Mouse (Mus musculus): Measurements from ENCODE around the gene Dguok.

The Dguok gene

DNA sequence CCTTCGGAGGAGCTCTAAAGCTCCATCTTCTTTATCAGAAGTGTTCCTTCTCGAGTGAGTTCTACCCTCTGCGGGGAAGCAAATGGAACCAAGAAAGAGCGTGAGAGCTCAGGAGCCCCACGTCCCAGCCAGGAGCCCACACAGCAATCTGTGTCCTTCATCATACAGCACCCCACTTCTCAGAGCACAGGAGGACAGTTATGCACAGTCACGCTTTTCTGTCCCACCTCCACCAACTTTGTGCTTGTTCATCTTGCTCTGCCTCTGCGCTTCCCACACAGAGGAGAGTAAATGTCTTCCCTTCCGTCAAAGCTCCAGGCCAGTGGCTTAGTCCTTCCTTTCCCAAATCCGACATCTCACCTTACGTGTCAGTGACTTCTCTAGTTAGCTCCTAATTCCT, 7.7 kb downstream of the Dguok start:
- no peak for DNase-seq (ENCODE audit: low spot score in 2 of 2)

DNA sequence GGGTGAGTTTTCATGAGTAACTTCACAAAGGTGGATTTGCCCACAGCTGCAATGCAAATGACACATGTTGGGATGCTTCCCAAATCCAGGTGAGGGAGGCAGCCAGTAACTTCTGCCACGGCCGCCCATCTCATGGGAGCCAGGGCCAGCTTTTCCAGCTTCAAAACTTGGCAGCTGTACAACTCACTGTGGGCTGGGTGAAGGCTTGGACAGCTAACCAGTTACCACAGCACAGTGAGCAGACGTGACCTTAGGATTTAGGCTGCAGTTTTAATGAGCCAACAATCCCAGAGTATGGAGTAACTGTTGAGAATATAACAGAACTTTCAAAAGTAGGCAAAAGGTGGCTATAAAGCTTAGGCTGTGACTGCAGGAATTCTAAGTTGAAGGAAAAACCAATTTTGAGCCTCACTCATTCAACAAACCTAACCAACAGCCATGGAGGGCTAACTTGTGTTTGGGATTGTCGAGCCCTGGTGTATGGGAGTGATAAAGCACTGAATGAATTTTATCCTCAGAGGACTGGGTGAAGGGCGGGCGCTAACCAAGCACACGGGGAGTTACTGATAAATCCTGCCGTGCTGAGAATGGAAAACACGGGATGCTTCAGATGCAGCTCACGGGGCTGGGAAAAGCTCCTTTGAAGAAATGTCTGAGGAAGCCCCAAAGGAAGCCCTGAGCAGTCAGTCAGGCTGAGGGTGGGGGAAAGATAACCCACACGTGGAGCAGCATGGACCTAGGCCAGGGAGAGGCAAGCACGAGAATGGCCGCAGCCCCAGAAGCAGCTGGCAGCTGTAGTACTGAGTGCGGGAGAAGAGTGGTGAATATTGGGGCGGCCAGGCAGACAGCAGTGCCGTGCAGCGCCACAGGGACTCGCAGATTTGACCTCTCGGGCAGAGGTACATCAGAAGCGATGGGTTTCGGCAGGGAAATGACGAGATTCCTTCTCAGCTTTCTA, 9.7 kb downstream of the Dguok start:
- DNase-seq (ENCODE audit: low spot score in 2 of 2) = no peak

GRCm38 (mm10) chr6:83496009-83496752, 10.6 kb downstream of the Dguok start:
- no peak for DNase-seq (ENCODE audit: low spot score in 2 of 2)

- DNase-seq (ENCODE audit: low spot score in 2 of 2) = no peak
Measured at GRCm38 (mm10) chr6:83490622-83491021, 16.1 kb downstream of the Dguok start.

DNA sequence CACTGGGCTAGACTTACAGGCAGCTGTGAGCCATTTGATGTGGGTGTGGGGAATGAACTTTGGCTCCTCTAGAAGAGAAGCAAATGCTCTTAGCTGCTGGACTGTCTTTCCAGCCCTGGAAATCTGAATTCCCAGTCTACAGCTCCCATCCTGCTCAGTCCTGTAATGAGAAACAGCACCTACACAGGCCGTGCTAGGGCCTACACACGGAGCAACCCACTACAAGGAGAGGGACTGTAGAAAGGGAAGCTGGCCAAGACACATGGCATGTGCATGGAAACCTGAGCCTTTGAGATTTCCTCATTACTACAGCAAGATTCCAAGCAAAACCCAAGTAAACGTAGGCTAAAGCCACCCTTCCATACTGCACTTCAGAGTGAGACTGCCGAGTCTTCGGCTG, 18.6 kb downstream of the Dguok start:
- no peak for DNase-seq (ENCODE audit: low spot score in 2 of 2)

GRCm38 (mm10) chr6:83487298-83487697, 19.5 kb downstream of the Dguok start:
- no peak for DNase-seq (ENCODE audit: low spot score in 2 of 2)

- DNase-seq (ENCODE audit: low spot score in 2 of 2) = peak in 1 of 2 experiments; percentile 20
Measured at GRCm38 (mm10) chr6:83485854-83486253, 20.9 kb downstream of the Dguok start.

DNA sequence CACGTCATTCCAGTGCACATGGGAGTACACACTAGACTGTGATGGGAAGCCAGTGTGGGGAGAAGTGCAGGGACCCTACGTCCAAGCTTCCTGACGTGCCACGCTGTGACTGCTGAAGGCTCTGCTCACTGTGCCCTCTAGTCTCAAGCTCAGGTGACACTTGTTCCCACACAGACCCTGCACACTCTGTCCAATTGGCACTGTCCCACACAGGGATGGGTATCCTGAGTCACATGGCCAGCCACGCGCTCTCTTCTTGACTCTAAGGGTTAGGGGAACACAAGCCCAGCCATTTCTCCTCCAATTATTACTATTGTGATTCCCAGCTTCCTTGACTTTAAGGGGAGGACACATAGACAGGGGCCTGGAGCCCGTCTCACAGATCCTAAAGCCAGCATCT, 23.0 kb downstream of the Dguok start:
- no peak for DNase-seq (ENCODE audit: low spot score in 2 of 2)

DNA sequence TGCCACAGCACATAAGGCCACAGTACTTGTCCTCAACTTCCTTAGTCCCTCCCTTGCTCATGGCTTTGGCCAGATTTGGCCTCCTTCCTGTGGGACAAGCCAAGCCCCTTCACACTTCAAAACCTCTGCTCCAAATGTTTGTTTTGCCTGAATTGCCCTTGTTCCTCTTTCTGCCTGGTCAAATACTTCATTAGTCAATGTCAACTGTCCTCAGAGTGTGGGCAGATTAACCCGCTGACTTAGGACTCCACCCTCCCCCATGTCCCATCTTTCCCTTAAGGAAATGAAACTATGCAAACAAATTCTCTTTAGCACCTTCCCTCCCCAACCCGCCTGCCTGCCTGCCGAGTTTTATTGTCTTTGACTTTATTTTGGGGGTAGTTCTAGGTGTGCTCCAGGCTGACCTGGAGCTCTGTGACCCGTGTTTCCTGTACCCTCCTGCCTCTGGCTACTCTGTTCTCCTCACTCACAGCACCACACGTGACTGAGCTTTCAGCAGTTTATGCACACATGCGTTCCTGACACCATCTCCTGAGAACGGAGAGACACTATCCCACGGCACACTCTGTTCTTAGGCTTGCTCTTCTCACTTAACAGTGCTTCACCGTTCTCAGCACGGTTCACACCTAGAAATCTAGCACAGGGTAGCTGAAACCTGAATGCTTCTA, 24.2 kb downstream of the Dguok start:
- no peak for DNase-seq (ENCODE audit: low spot score in 2 of 2)

- DNase-seq (ENCODE audit: low spot score in 2 of 2) = no peak
Measured at GRCm38 (mm10) chr6:83480019-83480655, 26.6 kb downstream of the Dguok start.

- DNase-seq (ENCODE audit: low spot score in 2 of 2) = no peak
Measured at GRCm38 (mm10) chr6:83479193-83479592, 27.6 kb downstream of the Dguok start.

- no peak for DNase-seq (ENCODE audit: low spot score in 2 of 2)
Measured at GRCm38 (mm10) chr6:83478628-83479027, 28.1 kb downstream of the Dguok start.

GRCm38 (mm10) chr6:83478217-83478616, 28.6 kb downstream of the Dguok start:
- no peak for DNase-seq (ENCODE audit: low spot score in 2 of 2)

DNA sequence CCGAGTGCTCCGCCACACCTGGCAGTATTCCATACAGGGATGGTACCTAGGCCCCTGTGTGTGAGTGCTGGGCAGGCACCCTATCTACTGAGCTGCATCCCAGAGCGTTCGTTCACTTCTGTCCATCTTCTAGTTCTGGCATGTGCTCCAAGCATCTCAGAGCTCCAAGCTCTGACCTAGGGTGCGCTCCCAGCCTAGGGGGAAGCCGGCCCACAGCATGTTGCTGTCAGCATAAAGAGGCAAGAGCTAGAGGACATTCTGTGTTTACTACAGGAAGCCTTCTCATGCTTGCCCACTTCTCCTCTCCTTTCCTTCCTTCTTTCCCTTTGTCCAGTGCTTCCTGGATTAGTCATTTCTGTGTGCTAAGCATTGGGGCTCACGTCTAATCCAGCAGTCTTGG, 31.3 kb downstream of the Dguok start:
- DNase-seq (ENCODE audit: low spot score in 2 of 2) = no peak

- no peak for DNase-seq (ENCODE audit: low spot score in 2 of 2)
Measured at GRCm38 (mm10) chr6:83473240-83473639, 33.5 kb downstream of the Dguok start.

DNA sequence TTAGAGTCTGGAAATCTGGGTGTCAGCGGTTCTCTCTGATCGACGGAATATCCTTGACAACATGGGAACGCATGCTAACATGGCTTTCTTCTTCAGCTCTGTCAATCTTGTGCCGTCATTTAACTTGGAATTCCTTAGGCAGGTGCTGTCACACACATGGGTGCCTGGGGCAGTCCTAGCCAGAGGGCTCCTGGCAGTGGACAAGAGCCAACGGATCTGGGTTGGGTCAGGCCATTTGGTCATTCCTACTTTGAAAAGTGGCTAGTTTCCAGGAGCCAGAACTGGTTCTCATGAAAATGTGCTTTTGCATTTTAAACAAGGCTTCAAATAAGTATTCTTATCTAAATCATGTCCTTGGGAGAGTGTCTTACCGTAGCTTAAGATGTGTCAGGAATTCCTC, 35.0 kb downstream of the Dguok start:
- no peak for DNase-seq (ENCODE audit: low spot score in 2 of 2)

GRCm38 (mm10) chr6:83464011-83464410, 42.8 kb downstream of the Dguok start:
- no peak for DNase-seq (ENCODE audit: low spot score in 2 of 2)

- DNase-seq (ENCODE audit: low spot score in 2 of 2) = no peak
Measured at GRCm38 (mm10) chr6:83459034-83459644, 47.6 kb downstream of the Dguok start, which contains the start of gene Tet3. Tet3 (minus strand) TSS chr6:83459084.

- DNase-seq (ENCODE audit: low spot score in 2 of 2) = no peak
Measured at GRCm38 (mm10) chr6:83456984-83457810, 49.6 kb downstream of the Dguok start.

All from cerebellum, postnatal 4 days (tissue).